Mouse (Mus musculus): ENCODE measurements at regions not wholly inside any gene's neighbourhood (a gene's known extent, or its start where the extent isn't known, plus 50 kb on each side); places are given as distances from the start of the nearest gene placed in this dataset.

GRCm38 (mm10) chr10:37300181-37300889 lies 161.6 kb upstream of the Marcks start:
- TF ChIP-seq CHD1 (IDR thresholded peaks at IDR 0.05; ENCODE audit: low read depth, low read length) (no peak), CTCF (conservative IDR thresholded peaks at IDR 0.05 in 1 of 2, IDR thresholded peaks at IDR 0.05 in 1 of 2; ENCODE audit: low read depth in 2 of 2, low read length in 2 of 2) (no peak), ETS1 (conservative IDR thresholded peaks at IDR 0.05; ENCODE audit: low read depth, low read length) (no peak), MXI1 (IDR thresholded peaks at IDR 0.05; ENCODE audit: low read depth, low read length) (no peak), ZMIZ1 (IDR thresholded peaks at IDR 0.05; ENCODE audit: low read depth, low read length) (no peak), TCF12 (IDR thresholded peaks at IDR 0.05; ENCODE audit: low read depth, low read length) (no peak), TBP (conservative IDR thresholded peaks at IDR 0.05; ENCODE audit: low read depth, low read length) (no peak), HCFC1 (IDR thresholded peaks at IDR 0.05; ENCODE audit: low read depth, low read length) (no peak), JUND (conservative IDR thresholded peaks at IDR 0.05; ENCODE audit: low read depth, low read length) (no peak), POLR2A (IDR thresholded peaks at IDR 0.05; ENCODE audit: low read depth, low read length) (no peak), POLR2AphosphoS2 (IDR thresholded peaks at IDR 0.05; ENCODE audit: low read depth, low read length) (no peak), CHD2 (IDR thresholded peaks at IDR 0.05; ENCODE audit: low read length) (no peak)

Measured in CH12.LX (cell line).